Mouse (Mus musculus): ENCODE results near the gene Ces2h.
"Not testable (repeated sequence)": the region's sequence is repeated elsewhere in the genome, so short reads cannot be mapped to it uniquely, and the experiment has no call there.

Gene Ces2h

GRCm38 (mm10) chr8:105000586-105000985 lies at the start of gene Ces2h:
Gene Ces2h, plus strand, starts transcription at chr8:105000853.
- DNase-seq (ENCODE audit: low spot score in 2 of 2) = no peak

GRCm38 (mm10) chr8:104961537-104961961 lies 39.1 kb upstream of the Ces2h start, which contains the start of gene Ces2g:
Gene Ces2g, plus strand, starts transcription at chr8:104961718.
- peak in 1 of 2 experiments; percentile 12 for DNase-seq (ENCODE audit: low spot score in 2 of 2)

GRCm38 (mm10) chr8:104962229-104962901 lies 38.3 kb upstream of the Ces2h start:
- DNase-seq (ENCODE audit: low spot score in 2 of 2) = peak; percentile 19 to 31

GRCm38 (mm10) chr8:104963375-104963894 lies 37.2 kb upstream of the Ces2h start:
- no peak for DNase-seq (ENCODE audit: low spot score in 2 of 2)

- DNase-seq (ENCODE audit: low spot score in 2 of 2) = no peak
These were observed 16.5 kb upstream of the Ces2h start for GRCm38 (mm10) chr8:104984126-104984525.

- no peak for DNase-seq (ENCODE audit: low spot score in 2 of 2)
These were observed 15.7 kb upstream of the Ces2h start for GRCm38 (mm10) chr8:104984942-104985341.

GRCm38 (mm10) chr8:104998191-104998590 lies 2.5 kb upstream of the Ces2h start:
- DNase-seq (ENCODE audit: low spot score in 2 of 2) = no peak

- no peak for DNase-seq (ENCODE audit: low spot score in 2 of 2)
These were observed 1.5 kb upstream of the Ces2h start for GRCm38 (mm10) chr8:104999183-104999582.

GRCm38 (mm10) chr8:105010000-105010399 lies 9.3 kb downstream of the Ces2h start:
- no peak for DNase-seq (ENCODE audit: low spot score in 2 of 2)

- DNase-seq (ENCODE audit: low spot score in 2 of 2) = no peak
These were observed 10.5 kb downstream of the Ces2h start for GRCm38 (mm10) chr8:105011136-105011535.

- DNase-seq (ENCODE audit: low spot score in 2 of 2) = no peak
These were observed 13.7 kb downstream of the Ces2h start for GRCm38 (mm10) chr8:105014391-105014790.

GRCm38 (mm10) chr8:105021954-105022353 lies 21.3 kb downstream of the Ces2h start:
- DNase-seq (ENCODE audit: low spot score in 2 of 2) = no peak

- no peak for DNase-seq (ENCODE audit: low spot score in 2 of 2)
These were observed 22.4 kb downstream of the Ces2h start for GRCm38 (mm10) chr8:105023087-105023486.

GRCm38 (mm10) chr8:105025050-105025449 lies 24.4 kb downstream of the Ces2h start:
- no peak for DNase-seq (ENCODE audit: low spot score in 2 of 2)

GRCm38 (mm10) chr8:105043510-105043909 lies 42.9 kb downstream of the Ces2h start:
- no peak for DNase-seq (ENCODE audit: low spot score in 2 of 2)

- no peak for DNase-seq (ENCODE audit: low spot score in 2 of 2)
These were observed 45.3 kb downstream of the Ces2h start for GRCm38 (mm10) chr8:105045824-105046401.

- DNase-seq (ENCODE audit: low spot score in 2 of 2) = no peak
These were observed 47.8 kb downstream of the Ces2h start, which contains the start of gene Ces3a for GRCm38 (mm10) chr8:105048371-105048854. Gene Ces3a, plus strand, starts transcription at chr8:105048601.

GRCm38 (mm10) chr8:105056211-105056610 lies 55.6 kb downstream of the Ces2h start:
- no peak for DNase-seq (ENCODE audit: low spot score in 2 of 2)

- no peak for DNase-seq (ENCODE audit: low spot score in 2 of 2)
These were observed 59.4 kb downstream of the Ces2h start for GRCm38 (mm10) chr8:105060056-105060455.

GRCm38 (mm10) chr8:105066761-105067160 lies 66.1 kb downstream of the Ces2h start:
- DNase-seq (ENCODE audit: low spot score in 2 of 2) = peak in 1 of 2 experiments; percentile 7

- not testable (repeated sequence) for DNase-seq (ENCODE audit: low spot score in 2 of 2)
These were observed 67.3 kb downstream of the Ces2h start for GRCm38 (mm10) chr8:105067905-105068304.

- DNase-seq (ENCODE audit: low spot score in 2 of 2) = no peak
These were observed 68.3 kb downstream of the Ces2h start for GRCm38 (mm10) chr8:105068971-105069370.
